Mouse (Mus musculus): Measurements from ENCODE around the gene Amigo2. TPM values are rescaled to one million over a fixed set of nuclear protein-coding genes. Genes with fewer than 3 reads are reported as not detected.

The Amigo2 gene
- total and polyA plus RNA-seq, 2 experiments from 2014 or later, result 4.4 to 6.0 TPM

DNA sequence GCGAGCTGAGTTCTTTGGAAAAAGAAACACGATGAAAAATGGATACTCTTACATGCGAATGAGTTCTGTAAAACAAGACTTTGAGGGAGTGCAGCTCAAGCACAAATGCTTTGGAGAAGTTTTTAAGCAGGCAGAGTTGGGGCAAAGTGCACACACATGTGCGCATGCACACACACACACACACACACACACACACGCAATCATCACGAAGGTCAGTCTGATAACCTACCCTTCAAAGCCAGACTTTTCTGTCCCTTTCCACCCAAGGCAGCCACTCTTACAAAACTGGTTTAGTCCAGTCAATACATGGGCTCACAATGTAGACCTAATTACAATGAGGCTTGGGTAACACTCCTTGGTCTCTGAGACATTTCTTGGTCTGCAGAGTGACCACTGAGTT is 13.0 kb downstream of the Amigo2 start:
- no peaks in the 10 kb centered on the region for H3K4me1 ChIP-seq (ENCODE audit: control insufficient read depth, insufficient read depth)
- no peaks in the 10 kb centered on the region for H3K27me3 ChIP-seq (ENCODE audit: control insufficient read depth, insufficient read depth, low read length)
- no peaks in the 10 kb centered on the region for H3K36me3 ChIP-seq (replicated peaks; ENCODE audit: control insufficient read depth, insufficient read depth, low read length)
- 0 out of 2 replicates have a peak, but pooled peaks cover 11% of the 10 kb centered on the region for H3K9me3 ChIP-seq (replicated peaks; ENCODE audit: control insufficient read depth, low read length)
- no peak for TF ChIP-seq CTCF (IDR thresholded peaks at IDR 0.05; ENCODE audit: low read depth)
- TF ChIP-seq EP300 (IDR thresholded peaks at IDR 0.05; ENCODE audit: low read depth), result no peak
- no peak overlapping the region for H3K9ac ChIP-seq (replicated peaks; ENCODE audit: low read depth, low read length)
- no peak for ATAC-seq (ENCODE audit: insufficient read depth, low read depth)
- H3K4me2 ChIP-seq (ENCODE audit: low read depth, low read length), result no peak overlapping the region
- WGBS, result 86% methylated on average over 6 of the region's 6 CpGs
- H3K27ac ChIP-seq (ENCODE audit: low read depth), result no peak overlapping the region
- DNase-seq (ENCODE audit: low spot score), result no peak
- H3K4me3 ChIP-seq (ENCODE audit: low read depth, low read length), result no peak overlapping the region

DNA sequence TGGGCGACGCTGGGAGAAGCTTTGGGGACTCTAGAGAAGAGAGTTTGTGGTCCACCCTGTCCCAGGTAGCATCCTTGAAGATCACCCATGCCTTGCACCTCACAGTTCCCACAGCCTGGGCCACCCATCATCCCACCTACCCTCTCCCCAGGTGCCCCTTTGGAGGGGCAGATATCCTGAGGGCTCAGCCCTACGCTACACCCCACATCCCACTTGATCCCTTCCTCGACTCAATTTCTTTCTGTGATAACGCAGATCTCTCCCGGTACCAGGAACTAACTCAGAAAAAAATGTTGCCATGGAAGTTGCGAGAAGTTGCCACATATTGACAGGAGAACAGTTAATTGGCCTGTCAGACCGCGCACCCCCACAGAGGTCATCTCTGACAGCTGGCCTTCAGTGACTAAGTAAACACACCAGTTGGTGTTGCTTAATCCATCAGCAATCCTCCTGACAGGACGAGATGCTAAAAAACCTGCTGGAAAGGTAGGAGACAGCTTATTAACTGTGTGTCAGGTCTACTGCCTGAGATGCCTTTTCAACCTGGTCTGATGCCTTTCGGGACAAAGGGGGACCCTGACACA is 17.5 kb downstream of the Amigo2 start:
- ATAC-seq (ENCODE audit: insufficient read depth, low read depth) (no peak), DNase-seq (ENCODE audit: low spot score) (no peak)
- Histone ChIP-seq H3K9me3 (replicated peaks; ENCODE audit: control insufficient read depth, low read length) (0 out of 2 replicates have a peak, but pooled peaks cover 11% of the 10 kb centered on the region), H3K36me3 (replicated peaks; ENCODE audit: control insufficient read depth, insufficient read depth, low read length) (no peaks in the 10 kb centered on the region), H3K27ac (ENCODE audit: low read depth) (no peak overlapping the region), H3K9ac (replicated peaks; ENCODE audit: low read depth, low read length) (no peak overlapping the region), H3K27me3 (ENCODE audit: control insufficient read depth, insufficient read depth, low read length) (no peaks in the 10 kb centered on the region), H3K4me3 (ENCODE audit: low read depth, low read length) (no peak overlapping the region), H3K4me2 (ENCODE audit: low read depth, low read length) (no peak overlapping the region), H3K4me1 (ENCODE audit: control insufficient read depth, insufficient read depth) (no peaks in the 10 kb centered on the region)
- 77% methylated on average over 11 of the region's 11 CpGs for WGBS
- TF ChIP-seq EP300 (IDR thresholded peaks at IDR 0.05; ENCODE audit: low read depth) (no peak), CTCF (IDR thresholded peaks at IDR 0.05; ENCODE audit: low read depth) (no peak)

DNA sequence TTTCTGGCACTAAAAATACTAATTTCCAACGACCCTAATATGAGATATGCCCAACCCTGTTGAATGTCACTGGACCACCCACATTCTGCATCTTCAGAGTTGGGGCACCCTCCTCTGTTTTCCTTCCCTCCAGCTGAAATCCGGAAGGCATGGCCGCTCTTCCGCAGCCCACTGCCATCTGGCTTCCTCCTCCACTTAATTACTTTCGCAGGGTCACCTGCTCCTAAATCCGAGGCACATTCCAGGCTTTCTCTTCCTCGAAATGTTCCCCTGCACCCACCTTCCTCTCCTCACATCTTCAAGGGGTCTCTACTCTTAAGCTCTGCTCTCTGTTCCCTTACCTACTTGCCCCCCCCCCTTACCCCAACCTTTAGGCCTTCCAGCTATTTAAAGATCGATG is 23.1 kb downstream of the Amigo2 start:
- Histone ChIP-seq H3K4me1 (ENCODE audit: control insufficient read depth, insufficient read depth) (no peaks in the 10 kb centered on the region), H3K27me3 (ENCODE audit: control insufficient read depth, insufficient read depth, low read length) (no peaks in the 10 kb centered on the region), H3K36me3 (replicated peaks; ENCODE audit: control insufficient read depth, insufficient read depth, low read length) (no peaks in the 10 kb centered on the region), H3K27ac (ENCODE audit: low read depth) (no peak overlapping the region), H3K4me3 (ENCODE audit: low read depth, low read length) (no peak overlapping the region), H3K9ac (replicated peaks; ENCODE audit: low read depth, low read length) (no peak overlapping the region), H3K4me2 (ENCODE audit: low read depth, low read length) (no peak overlapping the region), H3K9me3 (replicated peaks; ENCODE audit: control insufficient read depth, low read length) (no peaks in the 10 kb centered on the region)
- WGBS, result 78% methylated on average over 8 of the region's 8 CpGs
- DNase-seq (ENCODE audit: low spot score) (no peak), ATAC-seq (ENCODE audit: insufficient read depth, low read depth) (no peak)
- TF ChIP-seq EP300 (IDR thresholded peaks at IDR 0.05; ENCODE audit: low read depth), result no peak
- no peak for TF ChIP-seq CTCF (IDR thresholded peaks at IDR 0.05; ENCODE audit: low read depth)

DNA sequence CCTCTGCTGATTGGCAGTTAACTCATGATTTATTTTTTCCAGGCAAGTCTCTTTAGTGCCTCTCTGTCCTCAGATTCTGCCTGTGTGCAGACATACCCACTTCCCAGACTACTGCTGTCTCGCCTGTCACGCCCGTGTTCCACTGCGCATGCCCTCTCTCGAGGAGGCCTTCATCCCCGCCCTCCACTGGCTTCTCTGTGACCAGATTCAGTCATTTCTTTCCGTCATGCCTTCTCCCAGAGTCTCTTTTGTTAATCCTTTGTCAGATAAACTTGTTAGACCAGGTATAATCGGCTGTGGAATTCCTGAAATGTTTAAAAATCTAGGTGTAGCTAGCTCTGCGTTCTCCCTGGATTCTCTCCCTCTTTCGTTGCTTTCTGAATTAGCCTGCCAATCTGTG is 23.7 kb downstream of the Amigo2 start:
- Histone ChIP-seq H3K4me3 (ENCODE audit: low read depth, low read length) (no peak overlapping the region), H3K4me1 (ENCODE audit: control insufficient read depth, insufficient read depth) (no peaks in the 10 kb centered on the region), H3K36me3 (replicated peaks; ENCODE audit: control insufficient read depth, insufficient read depth, low read length) (no peaks in the 10 kb centered on the region), H3K27me3 (ENCODE audit: control insufficient read depth, insufficient read depth, low read length) (no peaks in the 10 kb centered on the region), H3K9ac (replicated peaks; ENCODE audit: low read depth, low read length) (no peak overlapping the region), H3K4me2 (ENCODE audit: low read depth, low read length) (no peak overlapping the region), H3K9me3 (replicated peaks; ENCODE audit: control insufficient read depth, low read length) (no peaks in the 10 kb centered on the region), H3K27ac (ENCODE audit: low read depth) (no peak overlapping the region)
- TF ChIP-seq EP300 (IDR thresholded peaks at IDR 0.05; ENCODE audit: low read depth) (no peak), CTCF (IDR thresholded peaks at IDR 0.05; ENCODE audit: low read depth) (no peak)
- DNase-seq (ENCODE audit: low spot score) (no peak), ATAC-seq (ENCODE audit: insufficient read depth, low read depth) (no peak)
- WGBS, result 88% methylated on average over 10 of the region's 10 CpGs

DNA sequence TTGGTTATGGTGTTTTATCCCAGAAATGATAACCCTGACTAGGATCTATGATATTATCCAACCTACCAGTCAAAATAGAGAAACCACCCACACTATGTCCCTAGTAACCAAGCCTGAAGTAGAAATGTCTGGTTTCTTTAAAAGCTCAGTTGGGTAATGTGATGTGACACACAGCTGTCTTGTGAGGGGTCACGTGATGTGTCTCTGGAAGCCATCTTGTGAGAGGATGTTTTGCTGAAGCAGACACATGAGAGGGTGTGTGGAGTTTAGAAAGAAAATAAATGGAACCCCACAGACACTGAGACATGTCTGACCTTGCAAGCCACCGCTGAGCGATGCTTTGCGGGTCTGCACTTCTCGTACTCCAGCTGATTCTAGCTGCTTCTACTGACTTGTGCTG is 30.2 kb downstream of the Amigo2 start:
- ATAC-seq (ENCODE audit: insufficient read depth, low read depth), result no peak
- H3K27ac ChIP-seq (ENCODE audit: low read depth), result no peak overlapping the region
- TF ChIP-seq EP300 (IDR thresholded peaks at IDR 0.05; ENCODE audit: low read depth), result no peak
- TF ChIP-seq CTCF (IDR thresholded peaks at IDR 0.05; ENCODE audit: low read depth), result no peak
- no peak for DNase-seq (ENCODE audit: low spot score)
- WGBS, result 95% methylated on average over 5 of the region's 5 CpGs
- H3K9ac ChIP-seq (replicated peaks; ENCODE audit: low read depth, low read length), result no peak overlapping the region
- no peaks in the 10 kb centered on the region for H3K4me1 ChIP-seq (ENCODE audit: control insufficient read depth, insufficient read depth)
- no peak overlapping the region for H3K4me2 ChIP-seq (ENCODE audit: low read depth, low read length)
- no peaks in the 10 kb centered on the region for H3K9me3 ChIP-seq (replicated peaks; ENCODE audit: control insufficient read depth, low read length)
- no peaks in the 10 kb centered on the region for H3K27me3 ChIP-seq (ENCODE audit: control insufficient read depth, insufficient read depth, low read length)
- H3K36me3 ChIP-seq (replicated peaks; ENCODE audit: control insufficient read depth, insufficient read depth, low read length), result no peaks in the 10 kb centered on the region
- H3K4me3 ChIP-seq (ENCODE audit: low read depth, low read length), result no peak overlapping the region
